Mouse (Mus musculus) frontal cortex, adult 2 months (tissue): Measurements from ENCODE around the gene Steap3. TPM values are rescaled to one million over a fixed set of nuclear protein-coding genes. Genes with fewer than 3 reads are reported as not detected.
A peak's percentile ranks its signal among the peaks of the same experiment; 100 is the strongest.

Experiments
- DNase-seq, 2 experiments: peaks; one replicate each; pipeline ENCODE4 v3.0.0; 2022; ENCODE audit warnings: low spot score in 1 of 2; ENCODE audit errors: extremely low spot score in 1 of 2
- polyA plus RNA-seq: library from polyadenylated mRNA; depleted of rRNA; stranded (reverse); fragments of >200 nt; gene quantifications from 2 replicates; pipeline ENCODE4 v1.2.3, GENCODE M21; 2012

The Steap3 gene
- polyA plus RNA-seq, 1 experiment: 14.0 TPM

DNA sequence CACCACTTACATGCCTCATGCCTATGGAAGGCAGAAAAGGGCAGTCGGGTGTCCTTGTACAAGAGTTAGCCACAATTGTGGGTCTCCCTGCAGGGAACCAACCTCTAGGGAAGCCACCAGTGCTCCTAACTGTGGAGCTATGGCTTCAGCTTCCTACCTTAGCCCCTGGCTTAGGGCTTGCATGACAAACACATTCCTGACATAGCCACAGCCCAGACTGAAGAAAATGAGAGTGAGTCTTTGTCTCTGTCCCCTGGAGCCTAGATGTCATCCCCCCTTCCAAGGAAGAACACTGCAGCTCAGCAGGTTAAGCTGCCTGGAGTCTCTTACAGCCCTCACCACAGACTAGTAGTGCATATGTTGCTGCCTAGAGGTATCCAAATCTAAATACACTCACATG is 67.7 kb downstream of the Steap3 start:
- no peak for DNase-seq

GRCm38 (mm10) chr1:120203836-120204235 is 68.7 kb downstream of the Steap3 start:
- DNase-seq: no peak

DNA sequence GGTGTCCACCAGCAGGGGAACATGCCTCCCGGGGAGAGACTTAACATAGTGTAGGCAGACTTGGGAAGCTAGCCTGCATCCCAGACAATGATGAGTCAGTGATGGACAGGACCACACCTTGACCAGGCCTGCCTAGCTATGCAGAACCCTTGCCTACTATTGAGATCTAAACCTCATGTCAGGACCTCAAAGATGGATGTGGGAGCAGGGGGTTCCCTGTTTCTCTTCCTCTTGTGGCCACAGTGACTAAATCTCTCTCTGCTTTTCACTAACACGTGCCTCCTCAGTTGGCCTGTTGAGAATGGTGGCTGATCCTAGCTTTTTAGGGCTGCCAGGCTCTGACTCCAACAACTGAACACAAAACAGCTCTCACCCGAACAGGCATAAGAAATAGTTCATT is 70.0 kb downstream of the Steap3 start:
- DNase-seq: no peak

GRCm38 (mm10) chr1:120198942-120199341 is 73.6 kb downstream of the Steap3 start:
- DNase-seq: no peak

- DNase-seq: no peak
Measured at GRCm38 (mm10) chr1:120198151-120198550, 74.4 kb downstream of the Steap3 start.

DNA sequence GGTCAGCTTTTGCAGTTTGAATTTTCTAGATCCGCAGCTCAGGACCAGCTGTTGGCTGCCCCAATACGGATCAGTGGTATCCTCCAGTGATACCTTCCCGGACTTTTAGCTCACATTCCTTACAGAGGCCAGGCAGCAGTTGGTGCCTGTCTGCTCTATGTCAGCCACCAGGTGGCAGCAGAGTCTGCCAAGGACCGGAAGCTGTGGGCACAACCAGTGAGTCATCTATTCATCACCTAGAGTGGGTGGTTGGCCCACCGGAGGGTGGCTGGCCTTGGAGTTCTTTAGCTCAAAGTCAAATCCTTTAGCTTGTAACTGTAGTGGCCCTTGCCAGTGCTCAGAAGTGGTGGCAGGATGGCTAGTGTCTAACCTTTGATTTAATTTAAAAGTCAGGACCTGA is 75.3 kb downstream of the Steap3 start:
- peak; percentile 61 to 89 for DNase-seq

GRCm38 (mm10) chr1:120196724-120197123 is 75.8 kb downstream of the Steap3 start:
- DNase-seq: no peak

DNA sequence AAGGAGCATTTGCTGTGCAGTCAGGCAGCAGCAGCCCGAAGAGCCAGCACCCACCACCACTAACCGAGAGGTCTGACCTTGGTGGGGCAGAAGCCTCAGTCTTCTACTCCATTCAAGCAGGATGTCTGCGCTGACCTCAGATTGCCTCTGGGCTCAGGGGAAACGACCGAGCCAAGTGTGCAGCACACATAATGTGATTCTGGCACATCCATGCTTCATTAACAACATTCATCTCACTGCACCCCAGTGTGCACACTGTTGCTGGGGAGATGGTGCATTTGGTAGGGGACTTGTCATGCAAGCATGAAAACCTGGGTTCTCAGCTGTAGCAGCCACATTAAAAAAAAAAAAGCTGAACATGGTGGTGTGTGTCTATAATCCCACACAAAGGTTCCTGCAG is 76.6 kb downstream of the Steap3 start:
- no peak for DNase-seq

- no peak for DNase-seq
Measured at GRCm38 (mm10) chr1:120193586-120193985, 78.9 kb downstream of the Steap3 start.

- DNase-seq: no peak
Measured at GRCm38 (mm10) chr1:120192321-120192720, 80.2 kb downstream of the Steap3 start.

GRCm38 (mm10) chr1:120190946-120191345 is 81.6 kb downstream of the Steap3 start:
- DNase-seq: peak; percentile 23 to 45

DNA sequence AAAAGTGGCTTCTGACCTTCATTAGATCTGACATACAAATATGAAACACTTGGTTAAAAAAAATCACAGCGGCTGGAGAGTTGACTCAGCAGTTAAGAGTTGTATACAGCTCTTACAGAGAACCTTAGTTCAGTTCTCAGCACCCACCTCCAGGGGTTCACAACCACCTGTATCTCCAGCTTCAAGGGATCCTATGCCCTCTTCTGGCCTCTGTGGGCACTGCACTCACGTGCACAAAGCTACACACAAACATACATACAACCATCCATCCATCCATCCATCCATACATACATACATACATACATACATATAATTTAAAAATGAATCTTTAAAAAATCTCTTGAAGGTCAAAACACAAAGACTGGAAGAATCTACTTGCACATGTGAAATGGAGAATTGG is 82.2 kb downstream of the Steap3 start:
- DNase-seq: no peak

DNA sequence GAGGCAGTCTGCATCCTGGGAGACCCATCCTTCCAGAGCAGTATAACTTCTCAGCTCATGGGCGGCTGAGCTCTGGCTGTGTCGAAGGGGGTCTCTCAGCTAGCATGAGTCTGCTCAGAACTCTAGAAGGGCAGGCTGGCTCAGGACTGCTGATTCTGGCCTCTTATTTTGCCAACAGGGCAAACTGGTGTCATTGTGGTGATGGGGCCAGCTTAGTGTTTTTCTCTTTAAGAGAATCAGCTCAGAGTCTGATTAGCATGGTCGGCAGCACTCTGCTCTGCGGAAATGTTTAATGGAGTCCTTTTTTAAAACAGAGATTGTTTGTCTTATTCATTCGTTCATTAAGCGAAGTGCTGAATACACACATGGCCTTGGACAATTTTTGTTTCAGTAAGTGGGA is 83.3 kb downstream of the Steap3 start:
- DNase-seq: no peak

DNA sequence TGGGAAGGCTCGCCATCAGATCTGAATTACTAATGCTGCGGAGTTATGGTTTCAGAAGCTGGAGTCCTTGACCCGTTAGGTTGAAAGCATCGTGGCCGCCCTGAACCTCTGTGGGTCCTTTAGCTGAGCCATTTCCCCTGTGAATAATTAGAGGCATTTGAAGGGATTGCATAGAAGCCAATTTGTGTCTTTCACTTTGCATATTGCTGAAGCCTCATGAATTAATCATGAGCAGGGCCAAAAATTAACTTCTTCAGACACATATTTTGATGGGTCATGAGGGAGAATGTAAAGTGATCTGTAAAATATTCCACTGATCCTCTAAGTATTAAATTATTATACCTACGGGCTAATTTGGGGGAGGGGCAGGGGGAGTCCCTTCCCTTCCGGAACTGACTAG is 85.4 kb downstream of the Steap3 start:
- no peak for DNase-seq

- no peak for DNase-seq
Measured at GRCm38 (mm10) chr1:120186655-120187054, 85.8 kb downstream of the Steap3 start.

DNA sequence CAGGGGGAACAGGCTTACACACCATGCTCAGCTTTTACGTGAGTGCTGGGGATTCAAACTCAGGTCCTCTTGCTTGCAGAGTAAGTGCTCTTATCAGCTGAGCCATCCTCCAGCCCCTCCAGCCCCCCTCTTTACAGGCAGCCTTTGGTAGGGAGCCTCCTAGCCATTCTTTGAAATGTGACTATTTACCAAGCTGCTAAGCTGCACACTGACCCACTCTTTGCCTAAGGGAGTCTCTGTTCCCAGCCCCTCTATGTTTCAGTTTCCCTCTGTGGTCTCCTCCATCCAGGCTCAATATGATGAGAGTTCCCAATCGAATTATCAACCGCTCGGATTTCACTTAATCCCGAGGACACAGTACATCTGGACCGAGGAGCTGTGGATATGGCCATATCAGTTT is 86.3 kb downstream of the Steap3 start:
- DNase-seq: no peak

DNA sequence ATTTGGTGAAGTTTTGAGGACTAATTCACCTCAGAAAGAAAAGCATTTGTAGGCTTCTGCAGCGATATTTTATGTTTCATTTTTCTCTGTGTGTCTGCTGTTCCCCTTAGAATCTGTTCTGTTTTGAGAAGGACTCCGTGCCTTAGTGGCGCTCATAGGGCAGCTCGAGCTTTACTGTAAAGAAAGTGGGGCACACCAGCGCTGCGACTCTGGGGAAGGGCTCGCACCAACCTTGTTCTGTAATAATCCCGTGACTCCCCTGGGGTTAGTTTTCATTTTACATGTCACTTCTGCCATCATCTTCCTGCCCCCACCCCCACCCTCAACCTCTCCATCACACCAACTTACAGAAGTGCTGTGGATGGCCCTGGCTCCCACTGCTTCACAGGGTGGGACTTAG is 95.4 kb downstream of the Steap3 start:
- no peak for DNase-seq

DNA sequence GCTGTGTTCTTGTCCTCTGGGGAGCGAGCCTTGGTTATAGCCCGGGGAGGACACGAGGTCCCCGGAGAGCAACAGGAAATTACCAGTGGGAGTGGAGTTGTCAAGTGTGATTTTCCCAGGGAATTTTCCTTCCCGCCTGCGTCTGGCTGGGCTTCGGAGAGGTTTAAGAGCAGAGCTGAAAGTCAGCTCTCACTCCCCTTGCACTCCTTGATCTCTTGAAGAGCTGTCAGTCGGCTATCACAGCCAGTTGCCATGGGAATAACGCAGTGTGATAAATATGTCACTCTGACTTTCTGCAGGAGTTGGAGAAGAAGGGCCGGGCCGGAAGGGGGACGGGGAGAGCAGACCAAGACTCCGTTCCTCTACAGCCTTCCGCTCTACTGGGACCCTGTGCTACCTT is 96.2 kb downstream of the Steap3 start:
- no peak for DNase-seq

GRCm38 (mm10) chr1:120174991-120175390 is 97.5 kb downstream of the Steap3 start:
- DNase-seq: no peak

- DNase-seq: peak; percentile 18 to 66
Measured at GRCm38 (mm10) chr1:120171819-120172521, 100.5 kb downstream of the Steap3 start.

DNA sequence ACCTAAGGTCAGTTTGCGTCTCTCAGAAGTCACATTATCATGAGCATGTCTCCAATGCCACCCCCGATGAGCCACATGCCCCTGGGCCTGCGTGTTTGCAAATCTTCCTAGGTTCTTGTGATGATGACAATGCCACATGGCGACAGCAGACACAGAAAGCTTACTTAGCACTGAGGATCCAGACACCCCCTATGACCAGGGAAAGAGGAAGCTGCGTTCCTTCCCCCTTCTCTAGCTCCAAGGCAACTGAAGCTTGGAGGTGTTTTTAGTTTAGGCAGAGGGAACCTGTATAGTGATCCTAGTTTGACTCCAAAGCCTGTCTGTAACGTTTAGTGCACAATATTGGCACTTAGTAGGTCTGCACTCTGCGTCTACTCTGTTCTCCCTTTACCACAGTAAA is 102.2 kb downstream of the Steap3 start:
- no peak for DNase-seq

GRCm38 (mm10) chr1:120168674-120169073 is 103.8 kb downstream of the Steap3 start:
- DNase-seq: no peak

- DNase-seq: no peak
Measured at GRCm38 (mm10) chr1:120168016-120168415, 104.5 kb downstream of the Steap3 start.
